Mouse (Mus musculus): ENCODE results near the gene Rflnb. TPM values are rescaled to one million over a fixed set of nuclear protein-coding genes. Genes with fewer than 3 reads are reported as not detected.
A peak's percentile ranks its signal among the peaks of the same experiment; 100 is the strongest.

Gene Rflnb
- polyA plus RNA-seq (2014; fragmentation: Nextera tagmentation; extraction: Ambion mirVana) = 8.1 and 13.7 TPM in 2 replicates

DNA sequence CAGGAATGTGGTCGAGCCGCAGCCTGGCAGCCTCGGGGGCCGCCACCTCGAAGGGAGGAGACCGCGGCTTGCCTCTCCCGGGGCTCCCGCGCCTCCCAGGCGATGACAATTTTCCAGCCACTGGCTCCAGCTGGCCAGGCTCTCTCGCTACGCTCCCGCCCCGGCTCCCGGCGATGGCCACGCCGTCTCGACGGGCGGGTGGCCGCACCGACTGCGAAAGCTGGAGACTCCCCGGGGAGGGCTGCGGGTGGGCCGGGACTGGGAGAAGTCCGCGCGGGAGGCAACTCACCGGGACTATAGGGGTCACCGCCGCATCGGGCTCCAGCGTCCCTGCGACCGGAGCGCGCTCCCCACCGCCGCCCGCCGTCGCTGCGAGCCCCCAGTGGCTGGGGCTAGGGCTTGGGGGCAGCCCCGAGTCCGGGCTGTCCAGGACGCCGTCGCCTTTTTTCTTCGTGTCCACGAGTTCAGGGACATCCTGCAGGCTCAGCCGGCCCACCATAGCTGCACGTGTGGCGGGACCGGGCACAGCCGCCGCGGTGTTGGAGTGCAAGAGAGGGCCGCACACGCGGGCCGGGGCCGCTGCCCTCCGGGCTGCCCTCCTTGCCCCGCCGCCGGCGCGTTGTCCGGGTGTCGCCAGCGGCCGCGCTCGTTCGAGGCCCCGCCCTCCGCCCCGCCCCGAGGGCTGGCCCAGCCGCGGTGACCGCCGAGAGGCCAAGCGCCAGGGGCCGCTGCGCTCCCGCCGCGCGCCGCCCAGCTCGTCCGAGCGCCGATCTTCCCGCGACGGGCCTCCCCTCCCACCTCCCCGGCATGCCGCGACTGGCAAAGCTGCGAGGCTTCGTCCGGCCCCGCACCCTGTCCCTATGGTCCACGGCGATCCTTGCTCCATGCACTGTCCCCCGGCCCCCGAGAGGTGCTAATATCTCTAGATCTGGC is at the start of gene Rflnb:
Rflnb (minus strand) TSS at position 644 of the 933 bp plus-strand sequence.
- peak within 1 kb of the TSS; percentile 88 for H3K4me2 ChIP-seq (ENCODE audit: low read depth, low read length)
- H3K9me3 ChIP-seq (ENCODE audit: control insufficient read depth, low read length) = no peaks in the 10 kb centered on the region
- under 1% methylated on average over 79 of the region's 112 CpGs for WGBS
- H3K9ac ChIP-seq (replicated peaks; ENCODE audit: low read depth, low read length) = peak within 1 kb of the TSS; percentile 65
- peak within 1 kb of the TSS; percentile 58 for H3K4me3 ChIP-seq (ENCODE audit: low read depth, low read length)
- H3K4me1 ChIP-seq (ENCODE audit: control insufficient read depth, insufficient read depth, low read length) = 0 out of 2 replicates have a peak, but pooled peaks cover 4% of the 10 kb centered on the region
- H3K27me3 ChIP-seq (ENCODE audit: control insufficient read depth, insufficient read depth, low read length) = no peaks in the 10 kb centered on the region
- no peak within 1 kb of the TSS for H3K27ac ChIP-seq (ENCODE audit: low read depth, low read length)
- peak; percentile 84 for ATAC-seq (ENCODE audit: low read depth)
- no peaks in the 10 kb centered on the region for H3K36me3 ChIP-seq (ENCODE audit: control insufficient read depth, insufficient read depth, low read length)

DNA sequence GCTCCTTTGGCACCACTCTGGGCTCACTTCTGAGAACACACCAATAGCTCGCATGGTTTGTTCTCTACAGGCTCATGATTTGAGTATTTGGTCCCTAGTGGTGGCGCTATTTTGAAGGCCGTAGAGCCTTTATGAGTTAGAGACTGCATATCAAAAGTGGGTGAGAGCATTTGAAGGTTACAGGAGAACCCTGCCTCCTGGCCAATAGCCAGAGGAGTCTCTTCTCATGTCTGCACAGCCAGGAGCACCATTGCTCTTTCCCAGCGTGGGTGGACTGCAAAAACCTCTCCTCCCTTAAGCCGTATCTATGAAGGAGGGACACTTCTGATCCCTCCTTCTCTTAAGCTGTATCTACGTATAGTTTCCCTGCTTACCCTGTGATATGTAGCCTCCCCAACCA is 49.8 kb upstream of the Rflnb start:
- Histone ChIP-seq H3K4me3 (ENCODE audit: low read depth, low read length) (no peak overlapping the region), H3K4me2 (ENCODE audit: low read depth, low read length) (no peak overlapping the region), H3K9me3 (ENCODE audit: control insufficient read depth, low read length) (no peaks in the 10 kb centered on the region), H3K27me3 (ENCODE audit: control insufficient read depth, insufficient read depth, low read length) (no peaks in the 10 kb centered on the region), H3K27ac (ENCODE audit: low read depth, low read length) (no peak overlapping the region), H3K9ac (replicated peaks; ENCODE audit: low read depth, low read length) (no peak overlapping the region), H3K4me1 (ENCODE audit: control insufficient read depth, insufficient read depth, low read length) (no peaks in the 10 kb centered on the region), H3K36me3 (ENCODE audit: control insufficient read depth, insufficient read depth, low read length) (peaks cover 37% of the 10 kb centered on the region)
- 87% methylated on average over 6 of the region's 6 CpGs for WGBS
- ATAC-seq (ENCODE audit: low read depth) = no peak

DNA sequence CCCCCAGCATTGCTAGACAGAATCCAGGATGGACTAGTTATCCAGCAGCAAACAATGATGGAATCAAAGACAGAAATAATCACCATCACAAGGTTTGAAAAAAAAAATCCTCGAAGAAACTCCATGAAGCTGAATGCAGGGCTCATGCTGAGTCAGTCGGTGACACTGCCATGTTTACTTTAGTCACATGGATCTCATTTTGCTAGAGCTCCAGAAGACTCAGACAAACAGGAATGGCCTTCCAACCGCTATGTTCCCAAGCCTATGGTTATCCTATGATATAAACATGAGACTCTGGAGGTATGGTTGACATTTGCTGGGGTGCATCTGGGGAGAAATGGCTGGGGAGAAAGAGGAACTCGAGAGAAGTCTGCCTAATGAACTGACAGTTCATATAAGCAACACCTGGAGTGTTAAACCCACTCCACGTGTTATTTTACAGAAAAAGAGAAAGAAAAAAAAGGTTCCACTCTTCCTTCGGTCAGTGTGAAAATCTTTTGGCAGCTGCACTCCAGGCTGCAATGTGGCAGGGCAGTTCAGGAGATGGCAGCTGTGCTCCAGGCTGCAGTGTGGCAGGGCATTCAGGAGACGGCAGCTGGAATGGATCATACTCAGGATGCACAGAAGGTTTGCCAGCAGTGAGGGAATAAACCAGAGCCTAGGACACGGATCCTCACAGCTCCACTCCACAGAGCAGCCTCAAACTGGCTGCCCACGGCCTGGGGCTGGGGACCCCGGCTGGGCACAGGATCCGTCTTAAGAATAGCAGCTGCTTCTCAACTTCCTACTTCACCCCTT is 46.9 kb upstream of the Rflnb start:
- Histone ChIP-seq H3K4me3 (ENCODE audit: low read depth, low read length) (no peak overlapping the region), H3K4me1 (ENCODE audit: control insufficient read depth, insufficient read depth, low read length) (no peaks in the 10 kb centered on the region), H3K9me3 (ENCODE audit: control insufficient read depth, low read length) (no peaks in the 10 kb centered on the region), H3K36me3 (ENCODE audit: control insufficient read depth, insufficient read depth, low read length) (peaks cover 14% of the 10 kb centered on the region), H3K27me3 (ENCODE audit: control insufficient read depth, insufficient read depth, low read length) (no peaks in the 10 kb centered on the region), H3K4me2 (ENCODE audit: low read depth, low read length) (no peak overlapping the region), H3K9ac (replicated peaks; ENCODE audit: low read depth, low read length) (no peak overlapping the region), H3K27ac (ENCODE audit: low read depth, low read length) (no peak overlapping the region)
- no peak for ATAC-seq (ENCODE audit: low read depth)
- WGBS = 75% methylated on average over 11 of the region's 11 CpGs

DNA sequence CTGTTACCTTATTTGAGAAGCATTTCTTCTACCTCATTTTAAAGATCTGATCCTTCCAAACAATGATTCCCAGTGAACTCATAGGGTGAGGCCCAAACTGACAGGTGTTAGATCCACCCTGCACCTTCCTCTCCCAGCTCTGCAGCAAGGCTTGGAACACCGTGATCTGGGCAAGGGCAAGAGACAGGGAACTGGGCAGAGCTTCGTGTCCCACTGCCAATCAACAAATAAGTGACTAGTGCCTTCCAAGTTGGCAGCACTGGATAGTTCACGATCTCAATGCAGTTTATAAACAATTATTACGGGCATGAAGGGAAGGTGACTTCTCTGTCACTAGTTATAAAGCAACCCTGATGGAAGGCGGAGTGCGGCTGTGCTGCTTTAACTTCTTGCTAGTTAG is 42.2 kb upstream of the Rflnb start:
- Histone ChIP-seq H3K4me3 (ENCODE audit: low read depth, low read length) (no peak overlapping the region), H3K36me3 (ENCODE audit: control insufficient read depth, insufficient read depth, low read length) (peaks cover 5% of the 10 kb centered on the region; the same call in 1 of the 2 replicates), H3K4me1 (ENCODE audit: control insufficient read depth, insufficient read depth, low read length) (no peaks in the 10 kb centered on the region), H3K9me3 (ENCODE audit: control insufficient read depth, low read length) (no peaks in the 10 kb centered on the region), H3K9ac (replicated peaks; ENCODE audit: low read depth, low read length) (no peak overlapping the region), H3K4me2 (ENCODE audit: low read depth, low read length) (no peak overlapping the region), H3K27ac (ENCODE audit: low read depth, low read length) (no peak overlapping the region), H3K27me3 (ENCODE audit: control insufficient read depth, insufficient read depth, low read length) (no peaks in the 10 kb centered on the region)
- no peak for ATAC-seq (ENCODE audit: low read depth)
- 89% methylated on average over 6 of the region's 6 CpGs for WGBS

DNA sequence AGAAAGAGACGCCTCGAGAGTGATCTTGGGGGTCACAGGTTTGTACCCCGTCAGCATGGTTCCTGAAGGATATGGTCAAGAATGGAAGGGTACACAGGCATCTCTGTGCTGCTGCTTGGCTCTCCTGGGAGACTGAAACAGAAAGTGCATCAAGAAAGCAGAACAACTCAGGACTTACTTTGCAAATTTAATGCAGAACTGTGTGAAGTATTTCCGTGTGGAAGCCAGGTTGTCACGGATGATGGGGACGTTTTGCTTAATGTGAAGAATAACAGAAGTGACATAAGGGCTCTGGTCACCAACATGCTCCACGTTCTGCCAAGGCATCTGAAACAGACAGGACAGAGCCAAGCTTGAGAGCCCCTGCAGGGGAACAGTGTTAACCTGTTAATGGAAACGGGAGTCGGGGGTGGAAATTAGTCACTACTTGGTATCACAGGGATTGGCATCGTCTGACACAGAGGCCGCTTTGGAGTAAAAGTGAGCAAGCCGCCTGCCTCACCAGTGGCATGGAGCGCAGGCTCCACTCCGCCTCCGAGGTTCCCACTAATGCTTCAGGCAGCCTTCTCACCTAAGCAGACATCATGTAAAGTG is 39.1 kb upstream of the Rflnb start:
- Histone ChIP-seq H3K4me1 (ENCODE audit: control insufficient read depth, insufficient read depth, low read length) (no peaks in the 10 kb centered on the region), H3K27me3 (ENCODE audit: control insufficient read depth, insufficient read depth, low read length) (no peaks in the 10 kb centered on the region), H3K36me3 (ENCODE audit: control insufficient read depth, insufficient read depth, low read length) (no peaks in the 10 kb centered on the region; the same call in 1 of the 2 replicates), H3K9me3 (ENCODE audit: control insufficient read depth, low read length) (no peaks in the 10 kb centered on the region), H3K4me3 (ENCODE audit: low read depth, low read length) (no peak overlapping the region), H3K9ac (replicated peaks; ENCODE audit: low read depth, low read length) (no peak overlapping the region), H3K27ac (ENCODE audit: low read depth, low read length) (no peak overlapping the region), H3K4me2 (ENCODE audit: low read depth, low read length) (no peak overlapping the region)
- no peak for ATAC-seq (ENCODE audit: low read depth)
- WGBS = 89% methylated on average over 15 of the region's 15 CpGs

DNA sequence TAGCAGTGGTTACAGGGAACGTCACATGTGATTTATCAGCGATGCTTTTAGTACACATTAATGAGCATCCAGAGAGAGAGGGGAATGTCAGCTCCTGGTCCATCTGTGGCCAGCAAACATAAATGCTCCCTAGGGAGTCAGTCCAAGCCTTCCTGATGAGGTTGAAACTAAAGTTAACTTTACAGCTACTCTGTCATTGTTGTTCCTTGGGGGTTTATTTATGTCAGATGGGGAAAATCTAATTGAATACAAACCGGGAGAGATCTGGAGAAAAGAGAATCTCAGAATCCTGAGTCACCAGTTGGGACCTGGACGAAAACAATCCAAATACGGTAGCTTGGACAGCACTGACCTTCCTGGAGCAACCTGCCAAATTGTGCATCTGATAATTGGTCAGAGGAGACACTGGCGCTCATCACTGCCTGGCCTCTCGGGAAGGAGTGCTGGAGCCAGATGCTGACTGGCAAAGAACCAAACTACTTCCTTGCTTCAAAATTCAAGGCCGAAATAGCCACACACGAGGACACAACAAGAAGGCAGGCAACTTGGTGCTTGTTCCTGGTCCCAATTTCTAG is 38.0 kb upstream of the Rflnb start:
- Histone ChIP-seq H3K4me1 (ENCODE audit: control insufficient read depth, insufficient read depth, low read length) (no peaks in the 10 kb centered on the region), H3K27me3 (ENCODE audit: control insufficient read depth, insufficient read depth, low read length) (no peaks in the 10 kb centered on the region), H3K4me2 (ENCODE audit: low read depth, low read length) (no peak overlapping the region), H3K9me3 (ENCODE audit: control insufficient read depth, low read length) (no peaks in the 10 kb centered on the region), H3K9ac (replicated peaks; ENCODE audit: low read depth, low read length) (no peak overlapping the region), H3K27ac (ENCODE audit: low read depth, low read length) (no peak overlapping the region), H3K4me3 (ENCODE audit: low read depth, low read length) (no peak overlapping the region), H3K36me3 (ENCODE audit: control insufficient read depth, insufficient read depth, low read length) (no peaks in the 10 kb centered on the region)
- no peak for ATAC-seq (ENCODE audit: low read depth)
- WGBS = 51% methylated on average over 9 of the region's 9 CpGs

DNA sequence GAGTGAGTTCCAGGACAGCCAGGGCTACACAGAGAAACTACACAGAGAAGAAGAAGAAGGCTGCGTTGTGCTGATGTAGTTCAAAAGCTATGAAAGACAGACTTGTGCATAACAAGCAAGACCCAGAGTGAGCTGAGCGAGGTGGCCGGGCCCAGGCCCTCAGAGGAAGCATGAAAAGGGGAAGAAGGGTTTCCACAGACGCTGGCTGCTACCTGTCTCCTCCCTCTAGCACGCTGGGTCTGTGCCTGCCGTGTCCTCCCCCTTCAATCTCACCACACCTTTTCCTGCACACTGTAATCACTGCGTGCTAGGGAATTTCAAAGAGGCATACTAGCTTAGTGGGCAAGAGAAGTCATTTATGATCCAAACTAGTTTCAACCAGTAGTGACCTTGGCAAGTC is 36.8 kb upstream of the Rflnb start:
- no peak for ATAC-seq (ENCODE audit: low read depth)
- H3K9ac ChIP-seq (replicated peaks; ENCODE audit: low read depth, low read length) = no peak overlapping the region
- no peak overlapping the region for H3K4me3 ChIP-seq (ENCODE audit: low read depth, low read length)
- H3K36me3 ChIP-seq (ENCODE audit: control insufficient read depth, insufficient read depth, low read length) = no peaks in the 10 kb centered on the region
- H3K27ac ChIP-seq (ENCODE audit: low read depth, low read length) = no peak overlapping the region
- no peaks in the 10 kb centered on the region for H3K9me3 ChIP-seq (ENCODE audit: control insufficient read depth, low read length)
- H3K4me2 ChIP-seq (ENCODE audit: low read depth, low read length) = no peak overlapping the region
- 92% methylated on average over 7 of the region's 7 CpGs for WGBS
- no peaks in the 10 kb centered on the region for H3K4me1 ChIP-seq (ENCODE audit: control insufficient read depth, insufficient read depth, low read length)
- no peaks in the 10 kb centered on the region for H3K27me3 ChIP-seq (ENCODE audit: control insufficient read depth, insufficient read depth, low read length)

DNA sequence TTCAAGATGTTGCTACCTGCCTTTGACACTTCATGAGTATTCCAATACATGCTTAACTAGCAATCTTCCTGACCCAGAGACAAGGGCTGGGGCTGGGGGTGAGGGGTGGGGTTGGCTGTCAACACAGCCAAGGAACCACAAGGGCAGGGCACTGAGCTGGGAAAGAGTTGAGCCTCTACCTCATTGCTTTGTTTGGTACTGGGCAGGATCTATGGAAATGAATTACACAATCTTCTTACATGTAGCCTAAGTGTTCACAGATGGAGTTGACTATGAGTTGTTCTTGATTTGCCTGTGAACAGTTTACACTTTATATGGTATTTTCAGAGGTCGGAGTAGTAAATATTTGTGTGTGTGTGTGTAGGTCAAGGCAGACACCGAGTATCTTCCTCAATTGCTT is 33.3 kb upstream of the Rflnb start:
- H3K9ac ChIP-seq (replicated peaks; ENCODE audit: low read depth, low read length) = no peak overlapping the region
- H3K27me3 ChIP-seq (ENCODE audit: control insufficient read depth, insufficient read depth, low read length) = no peaks in the 10 kb centered on the region
- no peaks in the 10 kb centered on the region for H3K9me3 ChIP-seq (ENCODE audit: control insufficient read depth, low read length)
- H3K4me3 ChIP-seq (ENCODE audit: low read depth, low read length) = no peak overlapping the region
- no peak overlapping the region for H3K27ac ChIP-seq (ENCODE audit: low read depth, low read length)
- 90% methylated on average over 2 of the region's 2 CpGs for WGBS
- no peak for ATAC-seq (ENCODE audit: low read depth)
- no peaks in the 10 kb centered on the region; the same call in 1 of the 2 replicates for H3K36me3 ChIP-seq (ENCODE audit: control insufficient read depth, insufficient read depth, low read length)
- no peaks in the 10 kb centered on the region for H3K4me1 ChIP-seq (ENCODE audit: control insufficient read depth, insufficient read depth, low read length)
- H3K4me2 ChIP-seq (ENCODE audit: low read depth, low read length) = no peak overlapping the region
